Mouse (Mus musculus) limb, embryonic 14.5 days (tissue): ENCODE measurements around the gene Tpcn2. TPM values are rescaled to one million over a fixed set of nuclear protein-coding genes. Genes with fewer than 3 reads are reported as not detected.

Experiments
- ATAC-seq: fragments of 200-750 bp; cut with Nextera tagmentation; 2 replicates; pipeline ENCODE4 v1.8.0; 2017; ENCODE audit warnings: low read depth, moderate number of reproducible peaks, moderate TSS enrichment; ENCODE audit not compliant: low FRiP score
- DNase-seq: peaks from one replicate; pipeline ENCODE4 v3.0.0-alpha.2; 2015; ENCODE audit warnings: low spot score
- H3K27ac ChIP-seq: fragments of 300-500 bp; sonication (generic); replicated peaks from 2 replicates; pipeline ENCODE4 v1.5.1; 2014; ENCODE audit warnings: low read depth, mild to moderate bottlenecking, low read length, moderate library complexity, mixed read lengths
- H3K27me3 ChIP-seq: fragments of 300-500 bp; sonication (generic); 2 replicates; pipeline ENCODE4 v1.6.1; 2014; ENCODE audit warnings: low read length, mixed read lengths; ENCODE audit not compliant: control insufficient read depth, insufficient read depth
- H3K36me3 ChIP-seq: fragments of 300-500 bp; sonication (generic); 2 replicates; pipeline ENCODE4 v1.6.1; 2014; ENCODE audit warnings: mild to moderate bottlenecking, low read length, moderate library complexity, mixed read lengths; ENCODE audit not compliant: control insufficient read depth, insufficient read depth
- H3K4me1 ChIP-seq: fragments of 300-500 bp; sonication (generic); 2 replicates; pipeline ENCODE4 v1.6.1; 2014; ENCODE audit warnings: antibody characterized with exemption, low read length, mixed read lengths; ENCODE audit not compliant: control insufficient read depth, insufficient read depth
- H3K4me2 ChIP-seq: fragments of 300-500 bp; sonication (generic); replicated peaks from 2 replicates; pipeline ENCODE4 v1.6.1; 2014; ENCODE audit warnings: low read depth, mild to moderate bottlenecking, low read length, moderate library complexity; ENCODE audit not compliant: severe bottlenecking
- H3K4me3 ChIP-seq: fragments of 300-500 bp; sonication (generic); replicated peaks from 2 replicates; pipeline ENCODE4 v1.5.1; 2014; ENCODE audit warnings: low read length
- H3K9ac ChIP-seq: fragments of 300-500 bp; sonication (generic); 2 replicates; pipeline ENCODE4 v1.6.1; 2014; ENCODE audit warnings: mild to moderate bottlenecking, low read depth, low read length, moderate library complexity; ENCODE audit not compliant: severe bottlenecking
- H3K9me3 ChIP-seq: fragments of 300-500 bp; sonication (generic); 2 replicates; pipeline ENCODE4 v1.6.1; 2016; ENCODE audit warnings: low read length; ENCODE audit not compliant: control insufficient read depth
- POLR2A ChIP-seq: fragments of 200-500 bp; IDR thresholded peaks from 2 replicates; pipeline ENCODE4 v1.8.0; 2012; ENCODE audit warnings: inconsistent platforms, mild to moderate bottlenecking, moderate library complexity, borderline replicate concordance; ENCODE audit not compliant: insufficient read depth, insufficient read length; ENCODE audit errors: extremely low read depth
- WGBS: fragments of 180-500 bp; shearing (Covaris S2); extraction: QIAGEN DNeasy Blood & Tissue Kit; methylation state at CpG from one replicate; pipeline ENCODE4 v1.1.7; 2014; 5-methylcytosine and 5-hydroxymethylcytosine counted together
- polyA plus RNA-seq, 2 experiments: library from polyadenylated mRNA; depleted of rRNA in 1 of 2; stranded (reverse) in 1 of 2; unstranded in 1 of 2; fragments of >200 nt; fragmentation: Nextera tagmentation in 1 of 2; extraction: Ambion mirVana in 1 of 2; gene quantifications; 2 replicates each; pipeline versions ENCODE4 v1.2.1 to v1.2.3; 2012 to 2014

The Tpcn2 gene
- polyA plus RNA-seq, 2 experiments = 5.1 to 44.0 TPM

DNA sequence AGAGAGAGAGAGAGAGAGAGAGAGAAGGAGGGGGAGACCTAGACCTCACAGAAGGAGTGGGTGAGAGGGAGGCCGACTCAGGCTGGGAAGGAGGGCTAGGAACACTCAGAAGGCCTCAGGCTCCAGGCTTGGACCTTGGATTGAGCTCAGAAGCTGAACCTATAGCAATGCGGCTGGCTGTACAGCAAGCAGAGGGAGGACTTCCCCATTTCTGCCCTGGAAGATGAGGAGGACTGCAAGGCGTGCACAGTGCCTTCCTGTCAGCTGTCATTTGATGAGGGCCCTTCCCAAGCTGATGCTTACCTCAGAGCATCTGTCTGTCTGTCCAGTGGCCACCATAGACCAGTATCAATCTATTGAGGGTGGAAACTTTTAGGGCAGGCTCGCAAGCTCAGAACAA lies 134.9 kb downstream of the Tpcn2 start:
- H3K27ac ChIP-seq = no peak overlapping the region
- H3K4me3 ChIP-seq = no peak overlapping the region
- 0 out of 2 replicates have a peak, but pooled peaks cover 3% of the 10 kb centered on the region for H3K9me3 ChIP-seq
- H3K9ac ChIP-seq = no peak overlapping the region
- H3K4me1 ChIP-seq = no peaks in the 10 kb centered on the region
- no peak for TF ChIP-seq POLR2A
- WGBS = 86% methylated on average over 4 of the region's 4 CpGs
- no peak overlapping the region for H3K4me2 ChIP-seq
- DNase-seq (no peak), ATAC-seq (no peak)
- H3K36me3 ChIP-seq = no peaks in the 10 kb centered on the region
- no peaks in the 10 kb centered on the region for H3K27me3 ChIP-seq

DNA sequence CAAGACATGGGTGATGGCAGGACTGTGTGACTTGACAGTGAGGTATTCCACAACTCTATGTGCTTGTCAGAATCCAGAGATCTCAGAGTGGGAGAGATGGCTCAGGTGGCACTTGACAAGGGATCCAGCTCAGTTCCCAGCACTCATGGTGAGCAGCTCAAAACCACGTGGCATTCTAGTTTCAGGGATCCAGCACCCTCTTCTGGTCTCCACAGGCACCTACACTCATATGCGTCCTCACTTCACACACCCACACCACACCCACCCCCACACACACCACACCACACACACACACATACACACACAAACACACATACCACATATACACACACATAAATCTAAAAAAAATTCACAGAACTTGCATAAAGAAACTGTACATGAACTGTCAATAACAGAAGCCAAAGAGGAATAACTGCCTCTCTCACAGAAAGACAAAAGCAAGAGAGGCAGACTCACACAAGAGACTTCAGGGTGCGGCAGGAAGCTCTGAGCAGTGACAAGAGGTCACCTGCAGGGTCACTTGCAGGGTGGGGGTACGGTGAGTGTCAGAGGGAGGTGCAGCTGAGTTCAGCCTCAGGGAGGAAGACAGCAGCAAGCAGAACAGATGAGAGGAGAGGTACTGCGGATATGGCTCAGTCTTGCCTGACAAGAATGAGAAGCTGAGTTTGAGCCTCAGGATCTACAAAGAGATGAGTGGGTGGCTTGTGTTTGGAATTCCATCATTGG lies 135.7 kb downstream of the Tpcn2 start:
- no peaks in the 10 kb centered on the region for H3K27me3 ChIP-seq
- no peaks in the 10 kb centered on the region for H3K36me3 ChIP-seq
- 0 out of 2 replicates have a peak, but pooled peaks cover 3% of the 10 kb centered on the region for H3K9me3 ChIP-seq
- no peaks in the 10 kb centered on the region for H3K4me1 ChIP-seq
- H3K9ac ChIP-seq = no peak overlapping the region
- no peak for DNase-seq
- H3K27ac ChIP-seq = no peak overlapping the region
- no peak overlapping the region for H3K4me2 ChIP-seq
- TF ChIP-seq POLR2A = no peak
- ATAC-seq = no peak
- WGBS = 75% methylated on average over 5 of the region's 5 CpGs
- no peak overlapping the region for H3K4me3 ChIP-seq

DNA sequence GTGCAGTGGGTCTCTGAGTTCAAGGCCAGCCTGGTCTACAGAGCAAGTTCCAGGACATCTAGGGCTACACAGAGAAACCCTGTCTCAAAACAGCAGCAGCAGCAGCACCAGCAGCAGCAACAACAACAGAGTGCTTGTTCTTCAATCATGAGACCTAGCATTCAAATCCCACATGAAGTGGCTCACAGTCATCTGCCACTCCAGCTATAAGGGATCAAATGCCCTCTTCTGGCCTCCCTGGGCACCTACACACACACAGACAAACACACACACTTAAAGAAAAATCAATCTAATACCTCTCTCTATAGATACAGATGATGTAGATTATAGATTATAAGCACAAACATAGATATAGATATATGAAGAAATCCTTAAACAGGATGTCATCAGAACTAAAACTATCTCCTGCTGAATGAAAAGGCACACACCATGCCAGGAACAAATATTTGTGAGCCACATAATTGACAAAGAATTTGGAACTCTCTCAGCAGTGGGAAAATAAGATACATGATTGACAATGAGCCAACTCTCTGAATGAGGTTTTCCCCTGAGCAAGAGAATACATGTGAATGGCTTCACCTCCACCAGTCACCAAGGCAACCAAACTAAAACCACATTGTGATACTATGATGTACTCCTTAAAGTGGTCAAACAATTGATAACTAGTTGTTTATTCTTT lies 137.4 kb downstream of the Tpcn2 start:
- no peak overlapping the region for H3K4me2 ChIP-seq
- no peak overlapping the region for H3K27ac ChIP-seq
- no peak overlapping the region for H3K4me3 ChIP-seq
- H3K27me3 ChIP-seq = no peaks in the 10 kb centered on the region
- no peak for TF ChIP-seq POLR2A
- H3K9ac ChIP-seq = no peak overlapping the region
- DNase-seq = peak; percentile 14
- 0 out of 2 replicates have a peak, but pooled peaks cover 3% of the 10 kb centered on the region for H3K9me3 ChIP-seq
- no peaks in the 10 kb centered on the region for H3K4me1 ChIP-seq
- no peaks in the 10 kb centered on the region for H3K36me3 ChIP-seq
- no peak for ATAC-seq

DNA sequence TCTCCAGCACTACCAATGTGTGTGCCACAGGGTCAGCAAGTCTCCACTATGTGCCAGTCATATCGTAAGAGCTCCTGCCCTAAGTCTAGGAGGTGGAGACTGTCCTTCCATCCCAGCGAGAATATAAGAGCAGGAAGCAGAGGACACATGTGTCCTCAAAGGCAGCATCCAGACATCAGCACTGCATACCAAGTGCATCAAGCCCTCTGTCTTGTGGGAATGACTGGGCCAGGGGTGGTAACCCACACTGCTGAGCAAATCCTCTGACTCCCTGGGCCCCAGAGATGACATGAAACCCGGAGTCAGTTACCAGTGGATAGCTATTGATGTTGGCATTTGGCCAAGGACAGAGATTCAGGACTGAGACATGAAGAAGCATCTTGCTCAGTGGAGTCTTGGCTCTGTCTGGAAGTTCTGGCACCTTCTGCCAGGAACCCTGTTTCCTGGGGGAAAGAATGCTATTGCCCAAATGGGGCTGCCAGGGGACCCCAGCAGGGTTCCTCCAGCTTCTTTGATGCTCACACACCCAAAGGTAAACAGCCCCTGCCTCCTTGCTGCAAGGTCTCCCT lies 140.2 kb downstream of the Tpcn2 start:
- Histone ChIP-seq H3K9me3 (0 out of 2 replicates have a peak, but pooled peaks cover 7% of the 10 kb centered on the region), H3K9ac (no peak overlapping the region), H3K27me3 (no peaks in the 10 kb centered on the region), H3K27ac (no peak overlapping the region), H3K4me1 (no peaks in the 10 kb centered on the region), H3K36me3 (no peaks in the 10 kb centered on the region), H3K4me3 (no peak overlapping the region), H3K4me2 (no peak overlapping the region)
- no peak for ATAC-seq
- no peak for TF ChIP-seq POLR2A
- 53% methylated on average over 3 of the region's 3 CpGs for WGBS
- no peak for DNase-seq

DNA sequence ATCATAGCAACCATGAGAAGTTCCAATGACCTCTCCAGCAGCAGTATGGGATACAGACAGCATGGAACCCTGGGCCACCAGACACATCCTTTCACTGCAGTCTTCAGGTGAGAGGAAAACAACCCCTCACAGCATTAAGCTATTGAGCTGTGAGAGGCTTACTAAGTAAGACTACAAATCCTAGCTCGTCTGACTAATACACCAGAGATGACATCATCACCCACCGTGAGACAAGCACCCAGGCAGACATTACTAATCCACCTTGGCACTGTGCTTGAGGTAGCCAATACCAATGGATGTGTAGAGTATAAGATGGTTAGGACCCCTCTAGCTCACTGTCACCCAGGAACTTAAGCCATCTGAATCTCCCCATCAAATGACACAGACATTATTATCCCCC lies 143.2 kb downstream of the Tpcn2 start:
- ATAC-seq = no peak
- Histone ChIP-seq H3K4me3 (no peak overlapping the region), H3K9me3 (0 out of 2 replicates have a peak, but pooled peaks cover 4% of the 10 kb centered on the region), H3K27me3 (no peaks in the 10 kb centered on the region), H3K9ac (no peak overlapping the region), H3K36me3 (no peaks in the 10 kb centered on the region), H3K4me2 (no peak overlapping the region), H3K4me1 (no peaks in the 10 kb centered on the region), H3K27ac (no peak overlapping the region)
- TF ChIP-seq POLR2A = no peak
- DNase-seq = no peak
- 46% methylated on average over 2 of the region's 2 CpGs for WGBS
